Mouse (Mus musculus) lung, adult 2 months (tissue): ENCODE results near the gene Arid5b.

Source experiments
- CTCF ChIP-seq: fragments of 200-500 bp; IDR thresholded peaks from 2 replicates; pipeline ENCODE4 v1.5.1; 2011; ENCODE audit warnings: mild to moderate bottlenecking, low read length, control low read depth; ENCODE audit not compliant: insufficient read depth
- POLR2A ChIP-seq: fragments of 200-500 bp; IDR thresholded peaks from 2 replicates; pipeline ENCODE4 v1.6.1; 2011; ENCODE audit warnings: low read depth, mild to moderate bottlenecking, control low read depth, low read length, borderline replicate concordance; ENCODE audit errors: extremely low read depth

GRCm38 (mm10) chr10:68135416-68135815, 143.1 kb downstream of the Arid5b start:
- TF ChIP-seq POLR2A (no peak), CTCF (no peak)
